Mouse (Mus musculus): ENCODE measurements around the gene Taok3.

Taok3 gene

GRCm38 (mm10) chr5:117117716-117118115 is 2.2 kb upstream of the Taok3 start:
- no peak for DNase-seq (ENCODE audit: low spot score in 2 of 2)

GRCm38 (mm10) chr5:117118220-117118619 is 1.7 kb upstream of the Taok3 start:
- no peak for DNase-seq (ENCODE audit: low spot score in 2 of 2)

DNA sequence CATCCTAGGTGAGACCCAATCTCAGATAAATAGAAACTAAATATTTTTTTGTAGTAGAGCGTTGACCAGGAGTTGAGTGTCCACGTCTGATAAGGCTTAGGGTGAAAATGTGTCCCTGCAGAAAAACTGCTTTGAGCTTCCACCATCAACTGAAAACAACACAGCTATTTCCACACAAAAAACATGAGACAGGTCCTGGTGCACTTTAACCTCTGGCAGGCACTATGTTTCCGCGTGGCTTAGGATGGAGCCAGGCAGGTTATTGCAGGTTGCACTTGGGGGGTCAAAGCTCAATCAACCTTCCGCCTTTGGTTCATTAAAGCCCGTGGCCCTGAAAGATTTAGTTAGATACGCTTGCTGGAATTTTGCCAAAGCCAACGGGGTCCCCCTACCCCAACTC is 1.1 kb upstream of the Taok3 start:
- no peak for DNase-seq (ENCODE audit: low spot score in 2 of 2)

GRCm38 (mm10) chr5:117120489-117121466 is 849 bp downstream of the Taok3 start:
- no peak for DNase-seq (ENCODE audit: low spot score in 2 of 2)

DNA sequence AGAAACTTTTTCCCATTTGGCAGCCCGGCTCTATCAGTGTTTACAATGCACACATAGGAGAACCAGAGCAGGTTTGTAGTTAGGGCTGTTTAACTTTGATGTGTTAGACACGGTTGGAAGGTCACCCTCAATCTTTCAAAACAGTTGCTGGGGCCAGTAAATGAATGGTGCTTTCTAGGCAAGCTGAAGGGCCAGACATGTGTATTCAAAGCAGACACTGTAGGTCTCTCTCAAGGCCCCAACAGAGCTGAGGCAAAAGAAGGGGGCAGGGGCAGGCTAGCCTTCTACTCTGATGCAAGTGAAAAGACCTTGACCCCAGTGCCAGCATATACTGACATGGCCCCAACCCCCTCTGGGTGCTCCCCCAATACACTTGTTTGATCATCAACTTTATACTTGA is 1.7 kb downstream of the Taok3 start:
- no peak for DNase-seq (ENCODE audit: low spot score in 2 of 2)

DNA sequence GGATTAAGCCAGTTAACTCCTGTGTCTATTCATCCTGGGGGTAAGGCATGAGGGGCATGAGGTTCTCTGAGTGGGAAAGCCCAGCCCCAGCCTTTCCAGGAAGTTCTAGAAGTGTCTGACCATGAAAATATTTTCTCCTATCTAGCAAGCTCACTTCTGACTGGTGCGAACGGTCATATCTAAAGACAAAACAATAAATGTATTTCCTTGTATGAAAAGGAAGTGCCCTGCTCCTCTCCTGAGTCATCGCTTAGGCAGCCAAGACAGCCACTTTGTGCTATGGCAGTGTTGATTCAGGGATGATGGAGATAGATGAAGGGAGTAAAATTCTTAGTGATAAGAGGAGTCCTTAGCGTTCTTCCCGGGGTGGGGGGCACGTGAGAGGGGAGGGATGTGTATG is 3.2 kb downstream of the Taok3 start:
- DNase-seq (ENCODE audit: low spot score in 2 of 2), result no peak

DNA sequence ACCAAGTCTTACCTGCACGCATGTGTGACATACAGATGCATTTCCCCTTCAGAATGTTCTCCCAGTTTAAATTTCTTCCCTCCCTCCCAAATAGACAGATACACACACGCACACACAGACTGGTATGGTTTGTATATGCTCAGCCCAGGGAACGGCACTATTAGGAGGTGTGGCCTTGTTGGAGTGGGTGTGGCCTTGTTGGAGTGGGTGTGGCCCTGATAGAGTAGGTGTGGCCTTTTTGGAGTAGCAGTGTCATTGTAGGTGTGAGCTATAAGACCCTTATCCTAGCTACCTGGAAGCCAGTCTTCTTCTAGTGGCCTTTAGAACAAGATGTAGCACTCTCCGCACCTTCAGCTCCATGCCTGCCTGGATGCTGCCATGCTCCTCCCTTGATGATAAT is 3.9 kb downstream of the Taok3 start:
- no peak for DNase-seq (ENCODE audit: low spot score in 2 of 2)

DNA sequence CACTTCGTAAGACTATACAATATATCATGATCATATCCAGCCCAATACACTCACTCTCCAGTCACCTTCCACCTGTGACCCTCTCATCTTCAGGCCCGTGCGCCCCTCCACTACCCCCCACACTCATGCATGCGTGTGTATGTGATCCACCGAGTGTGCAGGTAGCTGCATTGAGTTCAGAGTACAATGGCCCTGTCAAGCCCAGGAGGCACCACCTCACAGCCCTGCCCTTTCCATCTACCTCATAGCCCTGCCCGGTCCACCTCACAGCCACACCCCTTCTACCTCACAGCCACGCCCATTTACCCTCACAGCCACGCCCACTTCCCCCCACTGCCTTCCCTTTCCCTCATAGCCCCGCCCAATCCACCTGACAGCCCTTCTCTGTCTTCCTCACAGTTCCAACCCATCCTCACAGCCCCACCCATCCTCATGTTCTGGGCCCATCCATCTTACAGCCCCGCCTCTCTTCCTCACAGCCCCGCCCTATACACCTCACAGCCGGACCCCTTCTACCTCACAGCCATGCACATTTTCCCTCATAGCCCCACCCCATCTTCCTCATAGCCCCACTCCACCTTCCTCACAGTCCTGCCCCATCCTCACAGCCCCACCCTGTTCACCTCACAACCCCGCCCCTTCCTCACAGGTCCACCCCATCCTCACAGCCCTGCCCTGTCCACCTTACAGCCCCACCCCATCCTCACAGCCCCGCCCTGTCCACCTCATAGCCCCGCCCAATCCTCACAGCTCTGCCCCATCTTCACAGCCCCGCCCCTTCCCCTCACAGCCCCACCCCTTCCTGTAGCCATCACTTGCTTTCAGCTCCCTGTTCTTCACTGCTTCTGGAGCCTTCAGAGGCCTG is 5.8 kb downstream of the Taok3 start:
- DNase-seq (ENCODE audit: low spot score in 2 of 2), result no peak

- no peak for DNase-seq (ENCODE audit: low spot score in 2 of 2)
These were observed 7.1 kb downstream of the Taok3 start for GRCm38 (mm10) chr5:117127051-117127450.

- DNase-seq (ENCODE audit: low spot score in 2 of 2), result no peak
These were observed 10.8 kb downstream of the Taok3 start for GRCm38 (mm10) chr5:117130726-117131125.

DNA sequence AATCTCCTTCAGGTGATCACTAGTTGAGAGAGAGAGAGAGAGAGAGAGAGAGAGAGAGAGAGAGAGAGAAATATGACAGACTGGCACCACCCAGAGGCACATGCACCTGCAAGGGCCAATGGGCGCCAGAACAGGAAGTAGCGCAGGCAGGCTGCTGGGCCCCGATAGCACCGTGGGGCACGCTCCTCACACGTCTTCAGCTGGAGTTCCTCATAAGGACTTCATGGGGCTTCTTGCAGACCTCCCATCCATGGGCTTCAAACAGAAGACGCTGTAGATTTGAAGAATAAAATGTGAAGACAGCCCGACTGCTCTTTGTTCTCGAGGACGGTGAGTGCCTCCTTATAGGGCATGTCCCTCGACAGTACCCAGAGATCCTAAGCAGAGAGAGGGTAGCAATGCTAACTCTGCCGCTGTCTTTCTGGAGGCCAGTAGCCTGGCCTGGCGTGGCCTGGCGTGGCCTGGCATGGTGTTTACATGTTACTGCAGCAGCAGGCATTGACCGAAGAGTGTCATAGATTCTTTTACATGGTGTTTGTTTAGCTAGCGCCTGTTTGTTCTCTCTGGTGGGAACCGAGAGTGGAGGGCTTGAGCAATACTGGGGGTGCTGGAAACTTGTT is 13.6 kb downstream of the Taok3 start:
- DNase-seq (ENCODE audit: low spot score in 2 of 2), result no peak

GRCm38 (mm10) chr5:117134066-117134888 is 14.3 kb downstream of the Taok3 start:
- no peak for DNase-seq (ENCODE audit: low spot score in 2 of 2)

- no peak for DNase-seq (ENCODE audit: low spot score in 2 of 2)
These were observed 15.0 kb downstream of the Taok3 start for GRCm38 (mm10) chr5:117134889-117135456.

DNA sequence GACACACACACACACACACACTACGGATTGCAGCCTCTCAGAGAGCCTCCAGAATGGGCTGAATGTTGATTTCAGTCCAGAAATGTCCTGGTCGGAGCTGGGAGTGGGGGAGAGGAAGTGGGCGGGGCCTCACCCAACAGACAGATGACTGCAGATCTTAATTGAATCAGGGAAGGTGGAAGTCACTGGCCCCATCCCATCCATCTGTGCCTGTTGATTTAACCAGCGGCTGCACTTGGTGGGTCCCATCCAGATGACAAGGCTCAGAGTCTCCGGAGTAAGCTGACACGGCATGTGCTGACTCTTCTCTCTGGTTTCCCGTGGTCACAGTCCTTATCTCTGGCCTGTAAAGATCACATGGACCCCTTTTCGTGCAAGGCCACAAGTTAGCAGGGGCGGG is 15.9 kb downstream of the Taok3 start:
- DNase-seq (ENCODE audit: low spot score in 2 of 2), result peak in 1 of 2 experiments; percentile 20

GRCm38 (mm10) chr5:117136570-117136969 is 16.6 kb downstream of the Taok3 start:
- DNase-seq (ENCODE audit: low spot score in 2 of 2), result no peak

GRCm38 (mm10) chr5:117137011-117137410 is 17.1 kb downstream of the Taok3 start:
- DNase-seq (ENCODE audit: low spot score in 2 of 2), result no peak

DNA sequence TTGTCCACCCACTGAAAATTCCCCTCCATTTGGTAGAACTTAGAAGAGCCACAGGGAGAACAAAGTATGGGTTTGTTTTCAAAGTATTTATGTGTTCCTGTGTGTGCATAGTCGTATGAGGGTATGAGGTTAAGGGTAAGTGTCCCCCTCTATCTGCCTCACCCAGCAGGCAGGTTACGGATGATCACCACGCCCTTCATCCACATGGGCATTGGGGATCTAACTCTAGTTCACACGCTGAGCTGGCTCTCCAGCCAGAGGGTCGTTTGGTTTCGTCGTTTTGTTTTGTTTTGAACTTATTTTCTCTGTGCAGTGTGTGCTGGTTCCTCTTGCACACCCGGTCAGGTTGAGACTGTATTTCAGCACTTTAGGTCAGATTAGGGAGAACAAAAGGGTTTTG is 17.7 kb downstream of the Taok3 start:
- DNase-seq (ENCODE audit: low spot score in 2 of 2), result no peak

DNA sequence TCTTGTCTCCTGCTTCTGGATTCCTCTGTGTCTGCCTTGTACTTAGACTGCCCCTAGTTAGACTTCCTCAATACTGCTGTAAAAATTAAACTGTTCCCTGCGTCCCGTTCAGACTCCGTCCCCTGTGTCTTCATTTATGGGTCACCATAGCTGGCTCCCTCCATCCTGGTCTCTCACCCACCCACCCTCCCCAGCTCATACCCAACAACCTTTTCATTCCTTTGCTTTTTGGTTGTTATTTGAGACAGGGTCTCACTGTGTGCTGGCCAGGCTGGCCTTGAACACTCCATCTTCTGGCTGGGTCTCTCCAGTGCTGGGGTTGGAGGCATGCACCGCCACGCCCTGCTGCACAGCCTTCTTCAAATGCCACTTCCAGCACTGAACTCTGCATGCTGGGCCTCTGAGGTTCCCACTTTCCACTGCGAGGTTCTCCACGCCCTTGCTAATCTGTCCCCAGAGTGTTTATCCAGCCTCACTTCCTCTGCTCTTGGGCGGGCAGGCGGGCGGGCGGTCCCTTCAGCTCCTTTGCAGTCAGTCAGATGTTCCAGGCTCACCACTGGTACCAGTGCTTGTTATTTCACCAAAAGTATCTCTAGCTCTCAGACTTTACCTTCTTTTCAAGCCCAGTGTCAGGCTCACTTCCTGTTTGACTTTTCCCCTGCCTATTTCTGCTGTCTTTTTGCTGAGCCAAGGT is 18.5 kb downstream of the Taok3 start:
- no peak for DNase-seq (ENCODE audit: low spot score in 2 of 2)

DNA sequence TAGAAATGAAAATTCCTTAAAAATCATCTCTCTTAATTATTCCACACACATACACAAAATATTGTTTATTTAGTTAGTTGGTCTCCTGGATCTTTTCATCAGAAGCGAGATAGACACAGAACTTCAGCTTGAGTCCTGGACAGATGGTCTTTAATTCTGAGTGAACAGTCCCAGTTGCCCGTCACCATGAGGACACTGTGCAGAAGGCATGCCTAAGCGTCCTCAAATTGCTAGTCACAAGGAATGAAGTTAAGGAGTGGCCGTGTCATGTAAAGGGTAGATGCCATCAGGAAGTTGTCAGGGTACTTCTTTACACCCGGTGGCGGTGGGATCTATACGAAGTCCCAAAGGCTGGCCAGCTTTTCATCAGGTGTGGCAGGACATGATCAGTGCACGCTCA is 19.9 kb downstream of the Taok3 start:
- DNase-seq (ENCODE audit: low spot score in 2 of 2), result no peak

- DNase-seq (ENCODE audit: low spot score in 2 of 2), result no peak
These were observed 20.4 kb downstream of the Taok3 start for GRCm38 (mm10) chr5:117140374-117140773.
